Comparison of ENCODE assay signal across 8 mouse cellular contexts in genomic region chr8:97004131-97004530, GRCm38 (mm10).
DNase-seq lines count a peak whose midpoint lies in the region; ATAC-seq lines count a peak whose summit lies in the region.

No protein-coding gene starts in this region.

- ATAC-seq in granulocyte monocyte progenitor cell, adult 5-6 weeks (replicated peaks; ENCODE audit: poor library complexity, severe bottlenecking), result no peak

- DNase-seq in cerebellum, adult 9-10 months, result peak; percentile 2
- no peak for DNase-seq in cerebellum, adult 11 months
- DNase-seq in kidney, postnatal 10 days, result peak; percentile 12
- no peak for DNase-seq in kidney, adult 8-10 months
- peak; percentile 22 for DNase-seq in right cerebral cortex, postnatal 4 days
- DNase-seq in right cerebral cortex, postnatal 25 days, result no peak
- DNase-seq in urinary bladder, postnatal 4 days (ENCODE audit: low spot score in 2 of 2), result no peak

Comparison
In these comparisons a context has a peak if more than half of its experiments do, and no peak if none do; other contexts are left out.
1. DNase-seq: peak in cerebellum, adult 9-10 months (single experiment), kidney, postnatal 10 days (single experiment) and right cerebral cortex, postnatal 4 days (single experiment); none in cerebellum, adult 11 months (single experiment), kidney, adult 8-10 months (0 of 2), right cerebral cortex, postnatal 25 days (single experiment) and urinary bladder, postnatal 4 days (0 of 2).